Mouse (Mus musculus) layer of hippocampus, adult 6 months (tissue): ENCODE measurements around the gene Ccnyl1. TPM values are rescaled to one million over a fixed set of nuclear protein-coding genes. Genes with fewer than 3 reads are reported as not detected.

Experiments used
- long read RNA-seq, 2 experiments: library from polyadenylated mRNA; unstranded; transcript quantifications; one replicate each; pipeline ENCODE4 v2.0.0; 2019 to 2020
- polyA plus RNA-seq: library from polyadenylated mRNA; unstranded; fragments of <200 nt; fragmentation: Nextera tagmentation; gene quantifications from 2 replicates; pipeline ENCODE4 v1.2.3, GENCODE M21; 2021

The Ccnyl1 gene
- 1.1 and 1.2 TPM in 2 replicates for polyA plus RNA-seq
- long read RNA-seq, experiment 1, result 0 reads
- long read RNA-seq, experiment 2, partial matches to known transcripts, result 2 of 7 reads
- long read RNA-seq, experiment 2, other reads (novel, unspliced or antisense), result 1 of 7 reads

DNA sequence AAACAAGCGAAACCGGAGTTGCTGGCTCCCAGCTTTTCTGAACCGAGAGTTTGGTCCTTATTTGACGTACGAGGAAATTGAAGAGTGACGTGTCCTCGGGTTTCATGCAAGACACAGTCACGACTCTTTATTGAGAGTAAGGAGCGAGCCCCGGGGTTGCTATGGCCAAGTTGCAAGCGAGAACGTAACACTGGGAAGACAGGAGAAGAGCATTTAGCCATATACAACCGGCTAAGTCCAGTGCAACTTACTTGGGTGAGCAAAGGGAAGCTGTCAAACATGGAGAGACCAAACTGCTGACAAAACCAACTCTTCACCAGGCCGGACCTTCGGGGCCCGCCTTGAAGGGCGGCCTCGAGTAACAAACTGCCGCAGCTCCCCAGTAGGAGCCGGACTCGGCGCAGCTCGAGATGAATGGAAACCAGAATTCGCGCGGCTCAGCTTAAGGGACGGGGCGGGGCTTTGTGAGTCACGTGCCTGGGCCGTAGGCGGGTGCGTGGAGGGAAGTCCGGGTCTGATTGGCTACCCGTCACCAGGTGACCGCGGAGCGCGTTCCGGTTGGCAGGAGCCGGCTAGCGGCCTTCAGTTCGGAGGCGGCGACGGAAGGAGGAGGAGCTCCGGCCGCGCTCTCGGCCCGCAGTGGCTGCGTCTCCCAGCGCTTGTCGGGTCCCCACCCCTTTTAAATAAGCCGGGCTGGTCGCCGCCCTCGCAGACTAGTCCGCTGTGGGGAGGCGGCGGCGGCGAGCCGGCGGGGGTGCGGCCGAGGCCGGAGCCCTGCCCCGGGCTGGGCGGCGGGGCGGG, at the start of gene Ccnyl1:
Ccnyl1 (plus strand) TSS at position 243 of the 801 bp plus-strand sequence.

GRCm38 (mm10) chr1:64737502-64738179, 47.4 kb downstream of the Ccnyl1 start, which contains the start of gene Fzd5:
TSS of gene Fzd5 (minus strand) at chr1:64737751.

Other genes with a start within 250 kb of the Ccnyl1 start
- gene Creb1, start 157.8 kb upstream of the Ccnyl1 start, polyA plus RNA-seq, result 10.7 and 13.9 TPM in 2 replicates
- gene Mettl21a, start 73.2 kb upstream of the Ccnyl1 start, polyA plus RNA-seq, result 14.0 and 16.9 TPM in 2 replicates
- gene Fzd5, start 47.3 kb downstream of the Ccnyl1 start, polyA plus RNA-seq, result 0.10 and 0.11 TPM in 2 replicates